Mouse (Mus musculus) embryonic fibroblast, embryonic 13.5 days (primary cell): ENCODE results near the gene 9530003J23Rik.

Experiments
- CTCF ChIP-seq: IDR thresholded peaks from 2 replicates; pipeline ENCODE4 v1.5.1; 2011; ENCODE audit warnings: mild to moderate bottlenecking, control low read depth, low read length, moderate library complexity, borderline replicate concordance; ENCODE audit not compliant: insufficient read depth
- POLR2A ChIP-seq: IDR thresholded peaks from 2 replicates; pipeline ENCODE4 v1.6.1; 2011; ENCODE audit warnings: low read depth, mild to moderate bottlenecking, control low read depth, low read length, moderate library complexity

DNA sequence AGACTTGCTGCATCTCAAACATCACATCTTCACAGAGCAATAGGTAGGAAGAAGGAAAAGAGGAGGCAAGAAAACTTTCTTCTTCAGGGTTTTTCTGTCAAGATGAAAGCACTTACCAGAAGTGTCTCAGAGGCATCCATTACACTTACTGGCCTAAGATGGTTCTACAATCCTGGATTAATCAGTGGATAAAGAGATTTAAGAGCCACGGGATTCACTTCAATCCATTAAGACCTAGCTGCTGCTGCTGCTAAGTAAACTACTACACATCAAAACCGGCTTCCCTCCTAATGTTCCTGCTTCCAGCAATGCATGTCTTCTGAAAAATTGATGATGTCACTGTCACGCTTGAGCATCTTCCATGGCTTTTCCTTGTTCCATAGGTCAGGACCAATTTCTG is 41.8 kb downstream of the 9530003J23Rik start:
- no peak for TF ChIP-seq CTCF
- TF ChIP-seq POLR2A, result no peak
